Mouse (Mus musculus) MEL-GATA-1-ER (cell line): ENCODE measurements around the gene Auts2.

Source experiments
- DNase-seq: peaks from one replicate; pipeline ENCODE4 v3.0.0-alpha.2; 2012; ENCODE audit warnings: low read depth; ENCODE audit errors: extremely low read depth

Gene Auts2

DNA sequence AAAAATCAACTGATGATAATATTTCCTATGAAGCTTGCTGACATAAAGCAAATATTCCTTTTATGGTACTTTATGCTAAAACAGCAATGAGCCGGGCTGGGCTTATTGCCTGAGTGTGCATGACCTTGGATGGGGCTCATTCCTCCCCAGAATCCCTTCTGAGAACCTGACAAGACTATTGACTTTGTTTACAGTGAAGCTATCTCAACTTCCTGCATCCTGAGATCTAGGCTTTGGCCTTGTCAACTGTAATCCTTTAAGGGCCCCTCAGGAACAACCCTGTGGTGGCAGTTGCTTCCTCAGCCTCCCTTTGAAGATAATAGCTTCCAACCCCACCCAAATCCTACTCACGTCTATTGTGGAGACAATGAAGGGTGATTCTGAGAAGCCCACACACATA lies 792.8 kb downstream of the Auts2 start:
- no peak for DNase-seq

DNA sequence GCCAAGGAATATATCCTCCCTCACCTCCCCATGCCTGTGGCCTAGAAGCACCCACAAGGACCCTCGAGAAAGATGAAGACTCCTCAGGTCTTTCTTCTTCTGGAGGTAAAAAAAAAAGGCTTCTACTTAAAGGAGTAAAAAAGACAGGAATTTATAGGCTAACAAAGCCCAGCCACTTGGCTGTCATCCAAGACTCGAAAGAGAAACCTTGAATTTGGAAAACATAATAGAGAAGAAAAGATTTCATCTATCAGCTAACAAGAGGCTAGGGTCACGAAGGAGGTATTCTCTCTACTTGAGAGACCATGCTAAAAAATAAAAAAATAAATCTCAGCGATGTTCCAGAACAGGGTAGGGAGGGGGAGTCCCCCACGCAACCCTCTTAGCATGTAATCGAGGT lies 793.9 kb downstream of the Auts2 start:
- no peak for DNase-seq

DNA sequence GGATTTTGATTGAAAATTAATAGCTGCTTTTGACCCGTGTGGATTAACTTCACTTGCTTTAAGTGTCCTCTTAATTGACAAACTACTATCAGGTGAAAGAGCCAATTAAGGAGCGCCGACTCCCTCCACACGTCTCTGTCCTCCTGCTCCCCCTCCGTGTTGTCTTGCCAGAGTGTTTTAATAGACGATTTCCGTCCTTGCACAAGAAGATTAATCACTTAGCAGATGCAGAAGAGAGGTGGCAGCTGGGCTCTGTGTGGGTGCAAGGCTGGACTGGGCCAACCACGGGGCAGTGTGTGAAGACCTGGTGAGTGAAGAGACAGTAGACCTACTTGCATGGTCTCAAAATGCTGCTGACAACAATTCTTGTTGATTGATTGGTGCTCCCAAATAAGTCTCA lies 800.1 kb downstream of the Auts2 start:
- DNase-seq: no peak

DNA sequence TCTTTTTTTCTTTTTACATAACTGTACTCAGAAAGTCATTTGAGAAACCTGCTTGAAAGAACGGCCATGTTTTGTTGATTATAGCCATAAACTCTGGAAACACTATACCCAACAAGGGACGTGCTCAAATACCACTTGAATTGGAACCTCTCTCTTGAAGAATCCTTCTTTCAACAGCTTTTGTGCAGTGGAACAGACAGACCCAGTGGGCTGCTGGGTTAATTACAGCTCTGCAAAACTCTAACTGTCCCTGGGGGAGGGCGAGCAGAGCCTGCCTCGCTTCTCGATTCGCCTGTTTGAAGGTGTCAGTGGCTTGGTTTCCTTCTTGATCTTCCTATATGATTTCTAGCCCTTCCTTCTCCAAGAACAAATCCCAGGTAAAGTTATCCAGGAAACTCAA lies 805.7 kb downstream of the Auts2 start:
- no peak for DNase-seq

DNA sequence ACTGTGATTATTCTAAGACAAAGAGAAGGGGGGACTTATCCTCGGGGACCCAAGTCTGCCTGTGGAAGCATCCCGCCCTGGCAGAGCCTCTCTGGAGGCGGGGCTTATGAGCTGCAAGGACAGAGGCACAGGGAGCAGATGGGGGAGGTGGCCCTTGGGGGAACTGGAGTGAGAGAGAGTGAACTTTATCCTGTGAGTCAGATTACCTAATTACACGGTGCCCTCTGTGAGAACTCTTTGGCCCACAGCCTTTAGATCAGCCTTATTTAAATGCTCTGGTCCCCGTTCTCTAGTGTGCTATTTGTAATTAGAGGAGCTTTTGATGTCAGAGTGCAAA lies 809.9 kb downstream of the Auts2 start:
- DNase-seq: no peak

DNA sequence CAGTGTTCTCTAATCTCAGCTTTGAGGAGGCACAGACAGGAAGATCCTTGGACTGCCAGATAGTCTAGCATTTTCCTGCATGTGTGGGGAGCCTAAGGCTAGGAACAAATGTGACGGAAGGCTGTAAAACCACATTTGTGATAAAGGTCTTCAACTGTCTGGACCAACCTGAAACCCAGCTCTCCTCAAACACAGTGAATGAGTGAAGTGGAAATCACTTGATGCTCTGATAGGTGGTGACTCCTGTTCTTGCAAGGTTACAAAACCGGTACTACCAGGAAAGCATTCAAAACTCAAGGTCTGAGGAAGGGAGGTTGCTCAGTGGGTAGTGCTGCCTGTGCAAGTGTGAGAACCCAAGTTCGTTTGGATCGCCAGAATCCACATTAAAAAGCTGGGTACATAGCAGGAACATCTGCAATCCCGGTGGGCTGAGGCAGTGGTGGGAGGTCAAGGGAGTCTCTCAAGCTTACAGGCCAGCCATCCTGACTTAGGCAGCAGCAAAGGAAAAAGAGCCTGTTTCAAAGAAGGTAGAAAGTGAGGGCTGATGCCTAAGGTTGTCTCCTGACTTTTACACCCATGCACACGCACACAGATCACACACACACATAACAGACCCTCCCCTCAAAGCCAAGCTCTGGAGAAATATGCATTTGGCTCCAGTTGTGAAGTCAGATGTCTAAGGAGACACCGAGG lies 810.4 kb downstream of the Auts2 start:
- DNase-seq: no peak

DNA sequence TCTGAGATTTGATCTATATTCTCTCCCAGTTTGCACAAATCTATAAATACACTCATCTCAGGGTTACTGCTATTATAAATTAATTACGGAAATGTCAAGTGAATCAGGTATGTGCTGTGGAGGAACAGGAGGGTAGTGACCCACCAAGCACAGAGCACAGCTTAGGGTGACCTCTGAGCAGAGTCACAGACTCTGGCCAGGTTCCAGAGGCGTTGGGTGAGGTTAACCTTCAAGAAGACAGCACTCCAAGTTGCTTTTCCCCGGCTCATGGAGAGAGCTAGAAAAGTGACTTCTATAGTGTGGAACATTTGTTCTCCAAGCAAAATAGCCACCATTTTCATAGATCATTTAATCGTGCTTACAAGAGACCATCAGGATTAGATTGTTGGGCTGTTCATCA lies 813.7 kb downstream of the Auts2 start:
- no peak for DNase-seq

DNA sequence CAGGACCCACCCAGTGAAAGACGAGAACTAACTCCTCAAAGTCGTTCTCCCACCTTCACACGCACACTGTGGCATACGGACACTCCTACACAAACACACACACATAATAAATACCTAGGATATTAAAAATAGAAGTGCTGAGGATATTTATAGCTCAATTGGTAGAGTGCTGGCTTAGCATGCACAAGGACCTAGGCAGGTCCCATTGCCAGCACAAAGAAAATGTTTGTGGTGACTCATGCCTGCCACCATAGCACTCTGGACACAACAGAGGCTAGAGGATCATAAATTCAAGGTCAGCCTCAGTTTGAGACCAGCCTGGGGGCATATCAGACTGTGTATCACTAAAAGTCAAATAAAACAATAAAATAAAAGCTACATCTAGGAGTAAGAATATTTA lies 815.2 kb downstream of the Auts2 start:
- DNase-seq: no peak

DNA sequence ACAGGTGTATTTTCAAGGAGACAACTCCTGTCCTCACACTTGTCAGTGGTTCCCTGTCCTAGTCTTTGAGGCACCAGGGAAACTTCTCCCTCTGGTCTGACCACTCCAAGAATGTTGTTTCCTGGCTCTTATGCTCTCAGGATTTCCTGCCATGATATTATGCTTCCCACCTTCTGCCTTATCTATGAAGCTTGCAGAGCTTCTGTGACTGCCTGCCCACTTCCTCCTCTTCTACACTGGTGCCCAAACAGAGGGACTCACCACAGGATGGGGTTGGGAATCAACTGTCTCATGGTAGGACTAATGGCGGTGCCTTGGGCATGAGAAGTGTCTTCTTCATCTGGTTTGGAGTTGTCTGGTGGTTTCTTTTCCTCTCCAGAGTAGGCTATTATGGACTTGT lies 818.6 kb downstream of the Auts2 start:
- no peak for DNase-seq

DNA sequence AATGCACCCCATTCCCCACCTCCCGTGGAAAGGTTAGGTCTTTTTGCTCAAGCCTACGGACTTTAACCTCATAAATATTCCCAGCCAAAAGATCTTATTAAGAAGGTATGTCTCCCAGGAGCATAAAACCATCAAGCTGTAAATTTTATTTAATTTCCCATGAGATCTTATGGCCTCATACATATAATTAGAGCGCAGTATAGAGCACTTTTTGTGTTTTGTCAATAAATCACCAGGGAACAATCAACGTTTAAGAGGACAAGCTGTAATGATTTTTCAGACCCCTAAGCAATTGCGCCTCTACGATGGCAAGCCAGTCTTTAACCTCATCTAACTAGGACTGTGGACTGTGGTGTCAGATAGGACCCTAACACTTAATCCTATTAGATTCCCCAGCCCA lies 820.4 kb downstream of the Auts2 start:
- DNase-seq: no peak

DNA sequence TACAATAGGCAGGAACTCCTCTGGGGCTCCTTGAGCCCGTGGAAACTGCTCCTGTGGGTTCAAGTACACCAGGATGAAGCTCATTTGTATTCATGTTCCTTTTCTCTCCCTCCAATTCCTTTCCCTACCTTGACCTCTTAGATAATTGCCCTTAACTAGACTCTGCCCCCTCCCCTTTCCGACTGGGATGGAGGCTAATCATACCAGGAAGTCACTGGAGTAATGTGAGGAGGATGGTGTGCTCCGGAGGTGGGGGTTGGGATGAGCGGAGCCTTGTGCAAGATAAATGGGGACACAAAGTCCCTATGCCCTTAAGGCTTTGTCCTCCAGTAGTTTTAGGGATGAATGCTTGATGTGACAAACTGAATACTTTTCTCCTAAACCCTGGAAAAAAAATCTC lies 820.8 kb downstream of the Auts2 start:
- DNase-seq: no peak

DNA sequence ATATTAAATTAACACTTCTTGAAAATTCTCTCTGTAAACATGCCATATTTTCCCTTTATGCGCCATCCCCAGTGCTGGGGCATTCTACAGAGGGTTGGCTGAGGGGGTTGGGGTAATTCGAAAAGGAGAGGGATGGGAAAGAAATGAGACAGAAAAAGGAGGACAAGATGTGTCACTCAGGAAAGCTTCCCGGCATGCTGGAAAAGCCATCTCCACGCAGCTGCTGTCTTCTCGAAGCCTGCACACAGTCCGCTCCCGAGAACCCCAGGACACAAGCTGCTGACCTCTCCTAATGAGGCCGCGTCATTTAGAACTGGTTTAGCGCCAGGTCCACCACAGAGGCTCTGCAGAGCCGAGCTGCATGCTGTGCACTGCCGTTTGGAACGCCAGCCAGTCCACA lies 825.1 kb downstream of the Auts2 start:
- no peak for DNase-seq

DNA sequence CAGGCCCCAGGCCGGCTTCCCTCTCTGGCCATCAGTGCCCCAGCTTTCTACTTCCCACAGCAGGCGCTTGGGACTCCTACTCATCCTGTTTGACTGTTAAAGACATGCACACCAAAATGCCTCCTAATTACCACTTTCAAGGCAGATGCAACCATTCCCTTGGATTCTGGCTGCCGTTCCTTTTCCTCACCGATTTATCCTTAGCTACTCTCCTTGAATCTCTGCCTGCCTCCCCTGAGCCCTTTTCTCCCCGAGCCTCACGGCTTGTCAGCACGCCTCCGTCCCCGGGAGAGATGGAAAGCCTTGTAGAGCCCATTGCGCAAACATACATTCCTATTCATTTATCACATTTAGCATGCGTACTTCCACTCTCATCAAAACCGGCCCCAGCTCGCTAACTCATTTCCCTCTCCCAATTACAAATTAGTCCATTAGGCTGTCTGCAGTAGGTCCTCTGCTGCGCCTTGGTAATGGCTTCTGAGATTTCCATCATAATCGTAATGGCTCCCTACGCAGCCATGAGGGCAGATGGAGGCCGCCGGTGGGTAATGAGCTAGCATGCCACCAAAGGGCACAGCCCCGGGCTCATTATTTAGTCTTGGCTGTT lies 825.7 kb downstream of the Auts2 start:
- DNase-seq: no peak

DNA sequence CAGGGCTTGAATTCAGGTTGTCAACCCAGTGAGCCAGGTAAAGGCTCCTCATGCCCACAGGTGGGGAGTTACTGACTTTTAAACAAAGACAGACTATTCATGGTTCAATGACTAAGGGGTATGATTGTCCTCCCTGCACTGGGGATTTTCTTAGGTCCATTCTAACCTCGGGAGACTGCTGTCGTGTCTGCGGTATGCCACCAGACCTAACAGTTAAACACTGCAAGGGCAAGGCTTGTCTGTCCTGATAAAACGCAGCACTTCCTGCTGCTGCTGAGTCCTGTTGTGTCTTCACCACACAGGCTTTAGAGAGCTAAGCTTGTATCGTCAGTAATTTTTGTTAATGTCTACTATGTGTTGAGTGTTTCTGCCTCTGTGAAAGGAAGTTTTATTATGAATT lies 828.2 kb downstream of the Auts2 start:
- no peak for DNase-seq

DNA sequence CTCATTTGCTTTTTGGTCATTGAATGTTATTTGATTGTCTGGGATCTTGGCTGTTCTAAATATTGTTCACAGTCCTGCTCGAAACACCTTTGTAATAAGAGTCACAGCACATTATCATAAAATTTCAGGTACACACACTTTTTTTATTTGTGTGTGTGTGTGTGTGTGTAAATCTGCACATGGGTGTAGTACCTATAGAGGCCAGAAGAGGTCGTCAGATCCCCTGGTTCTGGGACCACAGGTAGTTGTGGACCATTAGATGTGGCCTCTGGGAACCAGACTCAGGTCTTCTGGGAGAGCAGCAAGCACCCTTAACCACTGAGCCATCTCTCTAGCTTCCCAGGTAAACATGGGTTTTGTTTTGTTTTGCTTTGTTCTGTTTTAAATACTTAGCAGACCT lies 830.7 kb downstream of the Auts2 start:
- no peak for DNase-seq

DNA sequence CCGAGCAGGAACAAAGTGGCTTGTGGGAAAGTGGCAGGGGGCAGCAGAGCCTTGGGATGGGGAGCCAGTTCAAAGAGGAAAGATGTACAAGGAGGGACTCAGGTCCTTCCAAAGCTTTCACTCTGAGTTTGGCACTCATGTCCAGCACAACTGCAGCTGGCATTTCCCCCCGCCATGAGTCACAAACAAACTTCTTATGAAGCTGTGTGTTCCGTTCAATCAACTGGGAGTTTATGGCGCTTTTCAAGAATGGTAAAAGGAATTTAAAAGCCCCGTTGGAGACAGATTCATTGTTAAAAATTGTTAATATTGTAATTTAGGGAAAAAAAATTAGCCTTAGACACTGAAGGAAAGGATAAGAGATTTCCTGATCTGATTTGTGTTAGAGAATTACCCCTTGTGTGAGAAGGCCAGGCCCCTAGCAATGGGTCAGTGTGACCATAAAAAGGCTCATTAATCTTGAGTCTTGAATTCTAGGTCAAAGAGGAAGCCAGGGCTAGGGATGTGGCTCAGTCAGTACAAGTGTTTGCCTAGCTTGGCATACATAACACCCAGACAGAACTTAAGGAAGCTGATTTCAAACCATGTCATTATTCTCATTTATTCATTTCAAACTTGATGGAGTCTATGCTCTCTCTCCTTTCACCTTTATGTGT lies 831.5 kb downstream of the Auts2 start:
- DNase-seq: no peak

DNA sequence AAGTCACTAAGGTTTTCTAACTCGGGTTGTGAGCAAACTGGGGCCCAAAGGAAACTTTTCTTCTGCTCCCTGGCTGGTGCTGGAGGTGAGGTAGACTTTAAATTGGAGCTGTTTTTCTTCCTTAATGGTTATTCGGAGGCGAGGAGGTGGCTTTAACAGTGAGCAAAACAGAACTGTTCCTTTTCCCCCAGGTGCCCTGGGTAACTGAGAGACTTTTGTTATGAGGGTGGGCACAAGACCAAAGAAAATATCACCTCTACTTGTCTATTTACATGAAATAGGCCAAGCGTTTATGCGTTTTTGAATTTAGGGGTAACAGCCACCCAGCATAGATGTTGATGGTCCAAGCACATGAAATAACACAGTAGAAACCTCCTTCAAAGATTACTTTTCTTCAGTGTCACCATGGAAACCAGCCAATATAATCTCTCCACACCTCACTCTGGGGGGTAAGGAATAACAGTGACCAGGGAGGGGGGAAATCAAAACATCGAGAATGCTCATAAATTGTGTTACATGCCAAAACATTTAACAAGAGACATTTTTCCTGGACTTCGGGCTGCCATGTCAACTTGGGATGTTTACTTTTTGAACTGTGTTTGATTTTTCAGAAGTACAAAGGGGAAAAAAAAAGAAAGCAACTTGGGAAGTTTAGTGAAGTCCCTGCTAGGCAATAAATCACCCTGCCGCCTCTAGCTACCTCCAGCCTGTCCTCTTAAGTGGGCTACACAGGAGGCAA lies 832.2 kb downstream of the Auts2 start:
- DNase-seq: no peak

DNA sequence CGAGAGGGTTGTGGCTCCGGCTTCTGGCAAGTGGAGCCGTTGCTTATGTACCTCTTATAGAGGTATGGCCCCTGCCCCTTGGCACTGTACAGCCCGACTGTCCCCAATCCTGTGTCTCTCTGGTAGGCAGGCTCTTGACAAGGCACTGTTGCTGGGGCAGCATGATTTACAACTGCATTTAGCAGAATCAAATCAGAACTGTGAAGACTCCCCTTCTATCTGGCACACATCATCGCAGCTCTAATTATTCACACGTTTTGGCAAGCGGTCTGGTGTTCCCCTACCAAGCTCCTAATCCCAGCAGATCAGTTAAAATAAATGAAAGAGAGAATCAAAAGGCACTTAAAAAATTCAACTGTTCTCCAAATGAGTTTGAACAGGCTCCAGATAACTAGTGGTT lies 835.7 kb downstream of the Auts2 start:
- DNase-seq: no peak

DNA sequence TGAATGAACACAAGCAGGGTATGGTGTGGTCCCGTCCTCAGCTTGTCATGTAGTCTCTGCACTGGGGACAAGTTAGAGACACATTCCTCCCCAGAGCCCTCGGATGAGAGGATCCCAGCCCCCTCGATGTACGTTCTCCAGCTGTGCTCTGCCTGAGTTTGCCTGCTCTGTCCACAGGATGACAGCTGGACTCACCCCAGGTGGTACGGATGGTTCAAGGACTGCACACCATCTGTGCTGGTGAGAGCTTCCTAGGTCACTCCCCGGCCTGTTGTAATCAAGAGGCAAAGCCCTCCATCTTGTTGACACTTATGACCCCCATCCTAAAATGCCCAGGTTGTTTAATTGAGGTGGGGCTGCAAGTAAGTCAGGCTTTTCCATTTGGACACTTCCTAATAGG lies 839.4 kb downstream of the Auts2 start:
- no peak for DNase-seq

DNA sequence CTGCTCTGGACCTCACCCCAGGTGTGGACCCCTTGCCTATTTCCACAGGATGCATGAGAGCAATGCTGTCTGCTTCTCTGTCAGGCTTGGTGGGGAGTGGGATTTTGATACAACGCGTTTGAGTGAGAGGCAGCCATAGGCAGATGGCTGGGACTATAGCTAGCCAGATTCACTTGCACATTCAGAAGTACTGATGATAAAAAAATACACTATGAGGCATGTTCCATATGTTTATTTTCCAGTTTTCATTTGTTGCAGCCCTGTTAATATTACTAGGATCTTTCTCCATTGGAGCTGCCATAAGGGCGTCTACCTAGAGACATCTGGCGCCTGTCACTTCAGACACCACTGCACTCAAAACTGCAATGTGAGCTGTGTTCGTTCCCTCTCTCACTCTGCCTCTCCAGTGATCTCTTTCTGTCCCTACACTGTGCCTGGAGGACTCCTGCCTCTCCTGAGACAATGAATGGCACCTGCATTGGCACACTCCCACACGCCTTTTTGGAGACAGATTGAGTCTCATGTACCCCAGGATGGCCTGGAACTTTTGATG lies 840.2 kb downstream of the Auts2 start:
- no peak for DNase-seq

DNA sequence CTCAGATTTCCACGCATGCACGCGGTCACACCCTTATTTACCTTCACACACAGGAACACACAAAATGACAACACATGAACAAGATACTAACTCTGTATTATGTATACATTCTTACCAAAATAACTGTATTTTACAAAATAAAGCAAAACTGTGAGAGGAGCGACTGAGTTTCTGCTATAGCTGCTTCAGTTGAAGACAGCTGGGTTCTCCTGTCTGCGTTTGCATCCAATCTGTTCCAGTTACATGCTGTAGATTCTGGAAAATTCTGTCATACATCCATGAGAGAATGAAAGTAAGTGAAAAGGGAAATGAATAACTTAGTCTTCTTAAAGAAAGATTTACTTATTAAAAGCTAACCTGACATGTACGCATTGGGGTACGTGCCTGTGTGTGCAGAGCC lies 844.2 kb downstream of the Auts2 start:
- no peak for DNase-seq

DNA sequence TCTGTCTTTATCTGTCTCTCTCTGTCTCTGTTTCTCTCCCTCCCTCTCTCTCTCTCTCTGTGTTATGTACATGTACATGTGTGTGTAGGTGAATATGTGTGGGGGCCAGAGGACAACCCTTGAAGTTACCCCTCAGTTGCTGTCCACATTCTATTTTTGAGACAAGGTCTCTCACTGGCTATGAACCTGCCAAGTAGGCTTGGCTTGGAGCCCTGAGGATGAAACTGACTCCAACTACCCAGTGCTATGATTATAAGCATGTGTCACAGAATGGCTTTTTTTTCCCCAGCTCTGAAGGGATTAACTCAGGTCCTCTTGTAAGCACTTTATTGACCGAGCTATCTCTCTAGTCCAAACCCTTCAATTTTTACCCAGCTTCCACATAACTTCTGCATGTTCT lies 852.4 kb downstream of the Auts2 start:
- no peak for DNase-seq
